Mouse (Mus musculus): ENCODE results near the gene Eif5a2.

DNA sequence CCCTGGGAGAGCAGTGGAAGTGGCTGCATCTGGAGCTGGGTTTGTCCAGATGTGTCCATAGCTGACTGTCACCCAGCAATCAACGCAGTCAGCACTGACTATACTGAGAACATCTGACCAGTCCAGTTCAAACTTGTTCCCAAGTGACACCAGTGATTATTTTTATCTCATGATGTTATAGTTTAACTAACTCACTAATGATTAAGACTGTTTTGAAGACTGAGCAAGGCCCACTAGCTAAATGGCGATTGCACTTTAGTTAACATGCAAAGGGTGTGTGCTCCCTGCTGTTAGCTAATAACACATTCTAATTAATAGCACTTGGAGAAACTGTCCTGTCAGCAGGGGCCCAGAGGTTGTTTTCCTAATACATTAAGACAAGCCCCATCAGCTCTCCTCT is 44.1 kb upstream of the Eif5a2 start:
- TF ChIP-seq POLR2AphosphoS2 (IDR thresholded peaks at IDR 0.05; ENCODE audit: insufficient read length, low read depth) (no peak), TCF12 (IDR thresholded peaks at IDR 0.05; ENCODE audit: insufficient read depth, poor library complexity, severe bottlenecking) (no peak)

Data from myocyte (in vitro differentiated cells).